Mouse (Mus musculus): ENCODE results near the gene Ehd2. TPM values are rescaled to one million over a fixed set of nuclear protein-coding genes. Genes with fewer than 3 reads are reported as not detected.

Gene Ehd2
- polyA plus RNA-seq, 1 experiment, result 1.2 TPM

DNA sequence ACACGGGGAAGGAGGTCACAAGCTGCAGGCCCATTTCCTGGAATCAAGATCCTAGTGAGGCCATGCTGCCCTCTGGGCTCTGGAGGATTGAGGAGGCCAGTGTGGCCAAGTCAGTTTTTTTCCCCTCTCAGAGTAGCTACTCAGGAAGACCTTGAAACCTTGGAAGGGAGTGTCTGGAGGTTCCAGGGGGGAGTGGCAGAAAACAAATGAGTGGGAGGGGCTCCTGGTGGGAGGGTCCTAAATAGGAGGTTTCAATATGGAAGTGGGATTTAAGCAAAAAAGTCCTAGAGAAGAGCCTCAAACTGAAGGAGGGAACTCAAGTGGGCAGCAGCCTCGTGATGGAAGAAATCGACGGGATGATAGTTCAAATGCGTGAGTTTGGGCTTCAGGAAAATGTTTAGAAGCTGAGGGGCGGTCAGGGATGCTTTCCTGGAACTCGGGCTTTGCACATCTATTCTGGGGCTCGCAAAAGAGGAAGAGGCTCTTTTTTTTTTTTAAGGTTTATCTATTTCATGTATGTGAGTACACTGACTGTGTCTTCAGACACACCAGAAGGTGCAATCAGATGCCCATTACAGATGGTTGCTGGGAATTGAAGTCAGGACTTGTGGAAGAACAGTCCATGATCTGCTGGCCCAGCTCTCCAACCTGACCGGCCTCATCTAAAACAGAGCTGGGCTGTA is 65.9 kb downstream of the Ehd2 start:
- no peak for TF ChIP-seq CTCF (IDR thresholded peaks at IDR 0.05; ENCODE audit: low read depth, low read length)
- TF ChIP-seq POLR2A (IDR thresholded peaks at IDR 0.05; ENCODE audit: borderline replicate concordance, low read depth, low read length), result no peak
- Histone ChIP-seq H3K4me3 (ENCODE audit: insufficient read depth, low read length) (no peak overlapping the region), H3K4me1 (ENCODE audit: control insufficient read depth, insufficient read depth, low read length) (no peaks in the 10 kb centered on the region), H3K27ac (ENCODE audit: insufficient read depth, low read depth, low read length) (no peak overlapping the region)

Other genes starting within 250 kb of the Ehd2 start
- not detected in 2 replicates for gene Obox5, start 217.4 kb downstream of the Ehd2 start, polyA plus RNA-seq (2012; ENCODE audit: insufficient read depth, insufficient read length, missing spikeins)
- gene Obox6, start 127.9 kb downstream of the Ehd2 start, polyA plus RNA-seq (2012; ENCODE audit: insufficient read depth, insufficient read length, missing spikeins), result not detected in 2 replicates
- not detected in 2 replicates for gene Crx, start 87.6 kb downstream of the Ehd2 start, polyA plus RNA-seq (2012; ENCODE audit: insufficient read depth, insufficient read length, missing spikeins)
- gene Crxos, start 85.0 kb downstream of the Ehd2 start, polyA plus RNA-seq (2012; ENCODE audit: insufficient read depth, insufficient read length, missing spikeins), result not detected in 2 replicates
- 51.4 and 52.0 TPM in 2 replicates for gene Selenow, start 45.2 kb downstream of the Ehd2 start, polyA plus RNA-seq (2012; ENCODE audit: insufficient read depth, insufficient read length, missing spikeins)
- 184 and 188 TPM in 2 replicates for gene Nop53, start 21.5 kb downstream of the Ehd2 start, polyA plus RNA-seq (2012; ENCODE audit: insufficient read depth, insufficient read length, missing spikeins)
- gene Bicra, start 80.4 kb upstream of the Ehd2 start, polyA plus RNA-seq (2012; ENCODE audit: insufficient read depth, insufficient read length, missing spikeins), result 22.1 and 35.5 TPM in 2 replicates
- 0.20 and 0.48 TPM in 2 replicates for gene Zfp541, start 94.2 kb upstream of the Ehd2 start, polyA plus RNA-seq (2012; ENCODE audit: insufficient read depth, insufficient read length, missing spikeins)
- gene Napa, start 130.9 kb upstream of the Ehd2 start, polyA plus RNA-seq (2012; ENCODE audit: insufficient read depth, insufficient read length, missing spikeins), result 187 and 189 TPM in 2 replicates
- 11.8 and 13.1 TPM in 2 replicates for gene Kptn, start 152.3 kb upstream of the Ehd2 start, polyA plus RNA-seq (2012; ENCODE audit: insufficient read depth, insufficient read length, missing spikeins)
- not detected in 2 replicates for gene Slc8a2, start 162.3 kb upstream of the Ehd2 start, polyA plus RNA-seq (2012; ENCODE audit: insufficient read depth, insufficient read length, missing spikeins)
- gene Meis3, start 207.5 kb upstream of the Ehd2 start, polyA plus RNA-seq (2012; ENCODE audit: insufficient read depth, insufficient read length, missing spikeins), result 16.1 and 20.3 TPM in 2 replicates

All from bone marrow macrophage, adult 2 months (primary cell).